Mouse (Mus musculus) embryonic facial prominence, embryonic 12.5 days (tissue): ENCODE measurements around the gene Ppp3ca. TPM values are rescaled to one million over a fixed set of nuclear protein-coding genes. Genes with fewer than 3 reads are reported as not detected.

Experiments
- ATAC-seq: fragments of 200-750 bp; cut with Nextera tagmentation; 2 replicates; pipeline ENCODE4 v1.8.0; 2017; ENCODE audit not compliant: insufficient number of reproducible peaks, insufficient read depth, low FRiP score, low TSS enrichment
- H3K27ac ChIP-seq: fragments of 300-500 bp; sonication (generic); 2 replicates; pipeline ENCODE4 v1.5.1; 2016; ENCODE audit warnings: mild to moderate bottlenecking
- H3K27me3 ChIP-seq: fragments of 300-500 bp; sonication (generic); 2 replicates; pipeline ENCODE4 v1.6.1; 2016; ENCODE audit warnings: mild to moderate bottlenecking, moderate library complexity
- H3K36me3 ChIP-seq: fragments of 300-500 bp; sonication (generic); 2 replicates; pipeline ENCODE4 v1.6.1; 2016; ENCODE audit warnings: mild to moderate bottlenecking
- H3K4me1 ChIP-seq: fragments of 300-500 bp; sonication (generic); 2 replicates; pipeline ENCODE4 v1.6.1; 2016
- H3K4me2 ChIP-seq: fragments of 300-500 bp; sonication (generic); replicated peaks from 2 replicates; pipeline ENCODE4 v1.6.1; 2016; ENCODE audit warnings: mild to moderate bottlenecking, moderate library complexity
- H3K4me3 ChIP-seq: fragments of 300-500 bp; sonication (generic); 2 replicates; pipeline ENCODE4 v1.5.1; 2016; ENCODE audit warnings: mild to moderate bottlenecking
- H3K9ac ChIP-seq: fragments of 300-500 bp; sonication (generic); 2 replicates; pipeline ENCODE4 v1.6.1; 2016; ENCODE audit warnings: mild to moderate bottlenecking, moderate library complexity
- H3K9me3 ChIP-seq: fragments of 300-500 bp; sonication (generic); 2 replicates; pipeline ENCODE4 v1.6.1; 2016; ENCODE audit warnings: mild to moderate bottlenecking, moderate library complexity
- WGBS: fragments of 180-500 bp; shearing (Covaris S2); methylation state at CpG from one replicate; pipeline ENCODE4 v1.1.7; 2016; 5-methylcytosine and 5-hydroxymethylcytosine counted together
- polyA plus RNA-seq: library from polyadenylated mRNA; unstranded; fragments of >200 nt; fragmentation: Nextera tagmentation; extraction: Ambion mirVana; gene quantifications from 2 replicates; pipeline ENCODE4 v1.2.1, GENCODE M21; 2016

Ppp3ca gene
- polyA plus RNA-seq, 1 experiment from 2014 or later = 110 TPM

DNA sequence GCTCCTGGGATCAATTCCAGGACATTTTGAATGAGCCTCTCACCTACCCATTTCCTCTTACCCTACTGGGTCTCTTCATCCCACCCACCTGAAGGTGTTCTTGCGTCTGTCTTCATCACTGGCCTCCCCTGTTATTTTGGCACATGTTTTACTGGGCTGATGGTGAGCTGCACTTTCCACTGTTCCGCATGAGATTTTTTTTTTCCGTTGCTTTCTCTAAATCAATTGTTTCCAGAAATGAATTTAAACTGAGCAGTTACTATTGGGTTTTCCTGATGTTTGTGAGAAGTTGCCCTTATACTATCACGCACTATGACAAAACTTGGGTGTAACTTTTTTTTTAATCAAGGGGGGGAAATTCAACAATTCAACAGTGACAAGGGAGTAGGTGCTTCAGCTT, 106.6 kb downstream of the Ppp3ca start:
- H3K9me3 ChIP-seq = no peaks in the 10 kb centered on the region
- no peak overlapping the region for H3K27ac ChIP-seq
- WGBS = 78% methylated on average over 4 of the region's 4 CpGs
- no peaks in the 10 kb centered on the region for H3K27me3 ChIP-seq
- H3K4me1 ChIP-seq = 0 out of 2 replicates have a peak, but pooled peaks cover 3% of the 10 kb centered on the region
- no peak overlapping the region for H3K4me2 ChIP-seq
- no peaks in the 10 kb centered on the region for H3K36me3 ChIP-seq
- H3K4me3 ChIP-seq = no peak overlapping the region
- H3K9ac ChIP-seq = no peak overlapping the region
- no peak for ATAC-seq

DNA sequence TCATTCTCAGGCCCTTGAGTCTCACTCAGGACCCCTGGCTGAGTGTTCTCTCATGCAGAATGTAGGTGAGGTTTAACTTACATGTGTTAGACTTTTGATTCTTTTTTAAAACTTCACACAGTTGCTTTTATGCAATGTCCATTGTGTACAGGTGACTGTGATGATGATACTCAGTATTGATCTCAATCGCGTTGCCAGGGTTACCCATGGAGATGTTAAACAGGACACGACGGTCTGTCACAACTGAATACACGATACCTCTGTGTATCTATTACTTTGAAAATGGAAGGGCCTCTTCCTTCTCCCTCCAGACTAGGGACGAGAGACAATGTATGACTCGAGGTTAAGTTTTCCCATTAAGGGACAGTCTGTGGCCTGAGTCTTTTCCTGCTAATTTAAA, 107.5 kb downstream of the Ppp3ca start:
- Histone ChIP-seq H3K4me3 (no peak overlapping the region), H3K4me2 (no peak overlapping the region), H3K36me3 (no peaks in the 10 kb centered on the region), H3K4me1 (0 out of 2 replicates have a peak, but pooled peaks cover 3% of the 10 kb centered on the region), H3K27me3 (no peaks in the 10 kb centered on the region), H3K9me3 (no peaks in the 10 kb centered on the region), H3K27ac (no peak overlapping the region), H3K9ac (no peak overlapping the region)
- no peak for ATAC-seq
- WGBS = 91% methylated on average over 7 of the region's 7 CpGs

GRCm38 (mm10) chr3:136777787-136778216, 107.9 kb downstream of the Ppp3ca start:
- ATAC-seq = no peak
- Histone ChIP-seq H3K27ac (no peak overlapping the region), H3K36me3 (no peaks in the 10 kb centered on the region), H3K4me2 (no peak overlapping the region), H3K9ac (no peak overlapping the region), H3K4me3 (no peak overlapping the region), H3K9me3 (no peaks in the 10 kb centered on the region), H3K27me3 (no peaks in the 10 kb centered on the region), H3K4me1 (0 out of 2 replicates have a peak, but pooled peaks cover 3% of the 10 kb centered on the region)
- WGBS = 90% methylated on average over 9 of the region's 9 CpGs

GRCm38 (mm10) chr3:136780321-136780720, 110.4 kb downstream of the Ppp3ca start:
- Histone ChIP-seq H3K9ac (no peak overlapping the region), H3K9me3 (no peaks in the 10 kb centered on the region), H3K4me2 (no peak overlapping the region), H3K4me3 (no peak overlapping the region), H3K36me3 (no peaks in the 10 kb centered on the region), H3K27ac (no peak overlapping the region), H3K4me1 (0 out of 2 replicates have a peak, but pooled peaks cover 3% of the 10 kb centered on the region), H3K27me3 (no peaks in the 10 kb centered on the region)
- WGBS = 92% methylated on average over 3 of the region's 3 CpGs
- no peak for ATAC-seq

- H3K4me1 ChIP-seq = 0 out of 2 replicates have a peak, but pooled peaks cover 3% of the 10 kb centered on the region
- ATAC-seq = no peak
- H3K9me3 ChIP-seq = no peaks in the 10 kb centered on the region
- no peak overlapping the region for H3K27ac ChIP-seq
- no peak overlapping the region for H3K4me3 ChIP-seq
- no peaks in the 10 kb centered on the region for H3K36me3 ChIP-seq
- no peak overlapping the region for H3K4me2 ChIP-seq
- no peaks in the 10 kb centered on the region for H3K27me3 ChIP-seq
- H3K9ac ChIP-seq = no peak overlapping the region
Observed at GRCm38 (mm10) chr3:136782058-136782457, 112.1 kb downstream of the Ppp3ca start.

GRCm38 (mm10) chr3:136785686-136786085, 115.8 kb downstream of the Ppp3ca start:
- Histone ChIP-seq H3K4me3 (no peak overlapping the region), H3K36me3 (no peaks in the 10 kb centered on the region), H3K4me2 (no peak overlapping the region), H3K27me3 (no peaks in the 10 kb centered on the region), H3K4me1 (peaks cover 7% of the 10 kb centered on the region; the same call in 1 of the 2 replicates), H3K9ac (no peak overlapping the region), H3K27ac (no peak overlapping the region), H3K9me3 (no peaks in the 10 kb centered on the region)
- 91% methylated on average over 6 of the region's 6 CpGs for WGBS
- no peak for ATAC-seq

DNA sequence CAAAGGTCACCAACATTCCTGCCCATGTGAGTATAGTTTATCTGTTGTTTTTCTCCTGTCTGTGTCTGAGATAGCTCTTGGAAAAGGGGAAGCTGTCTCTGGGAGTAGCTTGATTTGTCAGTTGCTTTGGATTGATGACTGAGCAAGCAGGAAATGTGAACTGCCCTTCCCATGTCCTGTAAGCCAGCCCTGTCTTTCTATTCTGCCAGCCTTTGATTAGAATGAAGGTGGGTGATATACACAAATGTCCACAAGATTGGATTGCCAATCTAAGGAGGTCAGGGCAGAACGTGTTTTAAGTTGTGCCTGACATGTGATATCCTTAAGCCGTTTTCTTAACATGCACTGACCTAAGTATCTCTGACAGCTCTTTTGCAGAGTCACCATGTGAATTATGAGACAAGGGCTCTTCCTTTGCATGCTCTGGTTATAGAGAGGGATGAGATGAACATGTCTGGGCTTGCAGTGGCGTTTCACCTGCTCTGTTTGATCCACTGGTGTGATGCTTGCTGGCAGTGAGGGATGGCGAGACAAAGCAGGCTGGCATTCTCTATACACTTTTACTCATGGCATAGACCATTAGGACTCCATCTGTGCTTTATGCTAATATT, 120.4 kb downstream of the Ppp3ca start:
- no peak for ATAC-seq
- Histone ChIP-seq H3K9ac (no peak overlapping the region), H3K27ac (no peak overlapping the region), H3K4me1 (peaks cover 8% of the 10 kb centered on the region; the same call in 1 of the 2 replicates), H3K9me3 (no peaks in the 10 kb centered on the region), H3K27me3 (no peaks in the 10 kb centered on the region), H3K4me2 (no peak overlapping the region), H3K4me3 (no peak overlapping the region), H3K36me3 (no peaks in the 10 kb centered on the region)
- WGBS = 43% methylated on average over 4 of the region's 4 CpGs

- Histone ChIP-seq H3K27ac (no peak overlapping the region), H3K9ac (no peak overlapping the region), H3K4me3 (no peak overlapping the region), H3K4me2 (no peak overlapping the region), H3K9me3 (no peaks in the 10 kb centered on the region), H3K36me3 (no peaks in the 10 kb centered on the region), H3K27me3 (no peaks in the 10 kb centered on the region), H3K4me1 (peaks cover 8% of the 10 kb centered on the region; the same call in 1 of the 2 replicates)
- no peak for ATAC-seq
- WGBS = 80% methylated on average over 5 of the region's 5 CpGs
Observed at GRCm38 (mm10) chr3:136791404-136791803, 121.5 kb downstream of the Ppp3ca start.

GRCm38 (mm10) chr3:136791946-136792345, 122.0 kb downstream of the Ppp3ca start:
- H3K9ac ChIP-seq = no peak overlapping the region
- H3K4me1 ChIP-seq = peaks cover 8% of the 10 kb centered on the region; the same call in 1 of the 2 replicates

GRCm38 (mm10) chr3:136793411-136793810, 123.5 kb downstream of the Ppp3ca start:
- ATAC-seq = no peak
- H3K4me1 ChIP-seq = peaks cover 8% of the 10 kb centered on the region; the same call in 1 of the 2 replicates
- H3K4me2 ChIP-seq = no peak overlapping the region
- WGBS = 96% methylated on average over 2 of the region's 2 CpGs
- H3K36me3 ChIP-seq = no peaks in the 10 kb centered on the region
- H3K9me3 ChIP-seq = no peaks in the 10 kb centered on the region
- H3K27ac ChIP-seq = no peak overlapping the region
- no peak overlapping the region for H3K9ac ChIP-seq
- H3K4me3 ChIP-seq = no peak overlapping the region
- no peaks in the 10 kb centered on the region for H3K27me3 ChIP-seq

More at GRCm38 (mm10) chr3:136791946-136792345, 122.0 kb downstream of the Ppp3ca start:
- Histone ChIP-seq H3K27me3 (no peaks in the 10 kb centered on the region), H3K4me2 (no peak overlapping the region), H3K4me3 (no peak overlapping the region), H3K36me3 (no peaks in the 10 kb centered on the region), H3K27ac (no peak overlapping the region), H3K9me3 (no peaks in the 10 kb centered on the region)
- WGBS = 85% methylated on average over 2 of the region's 2 CpGs
- no peak for ATAC-seq

DNA sequence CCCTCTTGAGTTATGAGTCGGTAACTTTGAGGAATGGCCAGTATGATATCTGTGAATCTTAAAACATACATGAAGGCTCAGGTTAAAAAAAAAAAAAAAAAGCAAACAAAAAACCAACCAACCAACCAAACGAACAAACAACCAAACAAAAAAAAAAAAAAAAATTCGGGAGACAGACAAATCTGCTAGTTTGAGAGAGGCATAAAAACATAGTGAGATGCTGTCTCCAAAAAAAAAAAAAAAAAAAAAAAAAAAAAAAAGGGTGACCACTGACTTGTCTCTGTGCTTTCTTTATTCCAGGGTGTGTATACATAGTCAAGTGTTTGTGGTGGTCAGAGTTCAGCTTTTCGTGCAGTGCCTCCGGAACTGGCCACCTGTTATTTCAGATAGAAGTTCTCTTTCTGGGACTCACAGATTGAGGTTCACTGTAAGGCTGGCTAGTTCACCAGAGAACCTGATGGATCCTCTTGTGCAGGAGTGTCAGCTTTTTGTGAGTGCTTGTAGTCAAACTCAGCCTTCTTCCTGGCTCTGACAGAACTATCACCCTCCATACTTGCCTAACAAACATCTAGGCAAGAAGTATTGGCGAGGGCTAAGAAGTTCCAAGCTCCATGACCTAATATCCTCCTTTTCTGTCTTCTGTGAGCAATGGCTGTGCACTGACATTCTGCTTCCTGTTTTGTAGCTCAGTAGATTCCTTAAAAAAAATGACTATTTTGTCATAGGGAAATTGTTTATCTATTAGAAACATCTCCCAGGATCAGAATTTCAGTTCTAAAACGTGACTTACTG, 124.7 kb downstream of the Ppp3ca start:
- Histone ChIP-seq H3K9ac (no peak overlapping the region), H3K4me2 (no peak overlapping the region), H3K27me3 (no peaks in the 10 kb centered on the region), H3K27ac (no peak overlapping the region), H3K4me1 (peaks cover 8% of the 10 kb centered on the region; the same call in 1 of the 2 replicates), H3K36me3 (no peaks in the 10 kb centered on the region), H3K9me3 (no peaks in the 10 kb centered on the region), H3K4me3 (no peak overlapping the region)
- WGBS = 84% methylated on average over 7 of the region's 7 CpGs
- no peak for ATAC-seq

- no peak overlapping the region for H3K9ac ChIP-seq
- no peaks in the 10 kb centered on the region for H3K9me3 ChIP-seq
- no peak for ATAC-seq
- no peaks in the 10 kb centered on the region for H3K27me3 ChIP-seq
- no peaks in the 10 kb centered on the region for H3K4me1 ChIP-seq
- no peak overlapping the region for H3K4me2 ChIP-seq
- no peak overlapping the region for H3K27ac ChIP-seq
- no peak overlapping the region for H3K4me3 ChIP-seq
- no peaks in the 10 kb centered on the region; the same call in 1 of the 2 replicates for H3K36me3 ChIP-seq
- WGBS = 88% methylated on average over 3 of the region's 3 CpGs
Observed at GRCm38 (mm10) chr3:136798896-136799295, 129.0 kb downstream of the Ppp3ca start.
